Mouse (Mus musculus): ENCODE data around the gene Smarcad1. TPM values are rescaled to one million over a fixed set of nuclear protein-coding genes. Genes with fewer than 3 reads are reported as not detected.
A peak's percentile ranks its signal among the peaks of the same experiment; 100 is the strongest.
"Not testable (repeated sequence)": the region's sequence is repeated elsewhere in the genome, so short reads cannot be mapped to it uniquely, and the experiment has no call there.

The Smarcad1 gene
- polyA plus RNA-seq (2015; fragmentation: Nextera tagmentation; extraction: Ambion mirVana): 83.8 and 97.5 TPM in 2 replicates

DNA sequence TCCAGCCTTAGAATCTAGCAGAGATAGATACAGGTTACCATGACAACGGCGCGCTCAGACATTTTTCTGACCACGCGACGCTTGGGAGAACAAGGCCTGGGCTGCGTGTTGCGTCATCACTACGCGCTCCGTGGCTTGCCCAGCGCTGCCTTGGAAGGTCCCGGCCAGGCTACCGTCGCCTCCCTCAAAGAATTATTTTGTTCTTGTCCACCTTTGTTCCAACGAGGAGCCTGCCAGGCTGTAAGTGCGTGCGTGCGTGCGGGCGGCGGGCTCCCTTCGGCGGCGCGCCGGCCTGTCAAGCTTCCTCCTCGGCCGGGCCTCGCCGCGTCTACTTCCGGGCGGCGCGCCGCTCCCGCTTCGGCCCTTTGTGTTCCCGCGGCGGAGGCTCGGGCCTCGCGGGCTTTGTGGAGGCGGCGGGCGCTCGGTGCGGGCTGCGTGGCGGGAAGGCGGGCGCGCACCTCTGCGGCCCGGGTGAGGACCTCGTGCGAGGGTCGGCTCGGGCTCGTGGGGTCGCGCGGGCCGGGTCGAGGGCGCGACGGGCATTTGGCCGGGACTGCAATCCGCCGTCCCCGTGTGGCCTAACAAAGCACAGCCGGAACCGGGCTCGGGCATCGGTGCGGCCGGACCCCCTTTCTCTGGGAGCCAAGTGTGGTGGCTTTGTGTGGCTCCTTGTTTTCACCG, at the start of gene Smarcad1:
Smarcad1 (plus strand) TSS at position 93 of the 681 bp plus-strand sequence.
- H3K27me3 ChIP-seq: no peaks in the 10 kb centered on the region
- peak within 1 kb of the TSS; percentile 98 for H3K9ac ChIP-seq
- H3K4me3 ChIP-seq: peak within 1 kb of the TSS; percentile 78
- WGBS: under 1% methylated on average over 74 of the region's 81 CpGs
- peak; percentile 87 for ATAC-seq (ENCODE audit: insufficient number of reproducible peaks, insufficient read depth, low FRiP score, low TSS enrichment, low read depth)
- peaks cover 35% of the 10 kb centered on the region for H3K36me3 ChIP-seq
- H3K4me2 ChIP-seq: peak within 1 kb of the TSS; percentile 68
- H3K4me1 ChIP-seq: peaks cover 8% of the 10 kb centered on the region
- no peaks in the 10 kb centered on the region for H3K9me3 ChIP-seq
- H3K27ac ChIP-seq: peak within 1 kb of the TSS; percentile 97

DNA sequence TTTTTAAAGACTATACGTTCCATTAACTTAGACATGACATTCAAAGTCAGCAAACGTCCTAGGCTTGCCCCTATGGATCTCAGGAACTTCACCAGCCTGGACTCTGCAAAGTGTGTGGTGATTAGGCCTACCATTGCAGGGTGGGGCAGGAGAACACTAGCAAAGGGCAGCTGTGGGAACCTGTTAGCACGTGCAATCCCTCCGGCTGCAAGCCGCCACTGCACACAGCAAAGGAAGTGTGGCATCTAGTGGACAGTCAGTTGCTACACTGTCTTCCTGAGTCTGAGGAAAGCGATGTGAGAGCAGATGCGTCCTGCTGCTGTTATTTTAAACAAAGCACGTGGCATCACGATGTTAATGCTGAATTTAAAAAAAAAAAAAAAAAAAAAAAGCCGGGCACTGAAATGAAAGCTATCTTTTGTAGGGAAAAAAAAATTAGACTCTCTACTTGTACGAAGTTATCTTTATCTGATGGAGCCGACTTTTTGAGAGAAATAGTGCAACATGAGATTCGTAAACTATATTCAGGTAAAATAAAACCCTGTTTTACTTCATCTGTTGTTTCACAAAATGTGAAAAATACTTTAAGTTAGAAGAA, 45.5 kb upstream of the Smarcad1 start:
- Histone ChIP-seq H3K9me3 (no peaks in the 10 kb centered on the region), H3K27me3 (no peaks in the 10 kb centered on the region), H3K9ac (no peak overlapping the region), H3K4me3 (no peak overlapping the region), H3K36me3 (no peaks in the 10 kb centered on the region), H3K4me1 (no peaks in the 10 kb centered on the region), H3K27ac (no peak overlapping the region), H3K4me2 (no peak overlapping the region)
- ATAC-seq (ENCODE audit: insufficient number of reproducible peaks, insufficient read depth, low FRiP score, low TSS enrichment, low read depth): peak; percentile 26; the same call in 1 of the 2 replicates
- 38% methylated on average over 13 of the region's 13 CpGs for WGBS

DNA sequence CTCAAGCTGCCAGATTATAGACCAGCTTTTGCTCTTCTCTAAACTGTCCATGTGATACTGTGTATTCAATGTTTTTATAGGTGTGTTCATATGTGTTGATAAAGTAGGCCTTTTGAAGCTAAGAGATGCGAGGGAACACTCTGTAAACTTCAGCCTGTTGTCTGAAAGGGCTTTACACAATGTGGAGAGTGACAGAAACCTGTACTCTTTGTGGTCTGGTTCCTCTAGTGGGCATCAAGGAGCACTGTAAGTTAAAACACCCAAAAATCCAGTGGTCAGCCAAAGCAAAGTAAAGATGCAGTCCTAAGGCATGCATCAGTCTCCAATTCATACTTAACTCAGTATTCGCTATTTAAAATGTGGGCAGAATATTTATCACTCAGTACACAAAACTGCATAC, 44.6 kb upstream of the Smarcad1 start:
- 88% methylated on average over 2 of the region's 2 CpGs for WGBS
- H3K4me2 ChIP-seq: no peak overlapping the region
- H3K9me3 ChIP-seq: no peaks in the 10 kb centered on the region
- H3K27me3 ChIP-seq: no peaks in the 10 kb centered on the region
- no peak for ATAC-seq (ENCODE audit: insufficient number of reproducible peaks, insufficient read depth, low FRiP score, low TSS enrichment, low read depth)
- no peaks in the 10 kb centered on the region for H3K36me3 ChIP-seq
- H3K4me3 ChIP-seq: no peak overlapping the region
- H3K27ac ChIP-seq: no peak overlapping the region
- no peaks in the 10 kb centered on the region for H3K4me1 ChIP-seq
- no peak overlapping the region for H3K9ac ChIP-seq

DNA sequence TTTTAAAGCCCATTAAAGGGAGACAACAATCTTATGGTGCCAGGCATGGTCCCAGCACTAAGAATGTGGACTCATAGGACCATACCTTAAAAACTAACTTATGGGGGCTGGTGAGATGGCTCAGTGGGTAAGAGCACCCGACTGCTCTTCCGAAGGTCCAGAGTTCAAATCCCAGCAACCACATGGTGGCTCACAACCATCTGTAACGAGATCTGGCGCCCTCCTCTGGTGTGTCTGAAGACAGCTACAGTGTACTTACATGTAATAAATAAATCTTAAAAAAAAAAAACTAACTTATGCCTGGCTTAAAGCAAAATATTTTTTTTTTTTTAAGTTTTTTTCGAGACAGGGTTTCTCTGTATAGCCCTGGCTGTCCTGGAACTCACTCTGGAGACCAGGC, 41.6 kb upstream of the Smarcad1 start:
- H3K4me1 ChIP-seq; H3K9me3 ChIP-seq; ATAC-seq (ENCODE audit: insufficient number of reproducible peaks, insufficient read depth, low FRiP score, low TSS enrichment, low read depth); H3K36me3 ChIP-seq; H3K27ac ChIP-seq; H3K27me3 ChIP-seq; H3K4me3 ChIP-seq; H3K9ac ChIP-seq; H3K4me2 ChIP-seq: not testable (repeated sequence)
- WGBS: 70% methylated on average over 5 of the region's 5 CpGs

DNA sequence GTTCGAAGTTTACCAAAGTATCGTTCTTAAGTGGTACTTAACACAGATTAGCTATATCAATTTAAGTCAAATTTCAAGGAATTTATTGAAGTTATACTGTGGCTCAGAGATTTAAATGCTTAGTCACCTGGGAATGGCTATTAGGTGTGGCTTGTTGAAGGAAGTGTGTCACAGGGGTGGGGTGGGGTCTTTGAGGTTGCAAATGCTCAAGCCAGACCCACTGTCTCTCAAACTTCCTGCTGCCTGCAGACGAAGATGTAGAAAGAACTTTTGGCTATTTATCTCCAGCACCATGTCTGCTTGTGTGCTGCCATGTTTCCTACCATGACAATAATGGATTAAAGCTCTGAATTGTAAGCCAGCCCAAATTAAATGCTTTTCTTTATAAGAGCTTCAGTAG, 40.2 kb upstream of the Smarcad1 start:
- H3K9ac ChIP-seq: no peak overlapping the region
- H3K36me3 ChIP-seq: no peaks in the 10 kb centered on the region
- no peaks in the 10 kb centered on the region for H3K9me3 ChIP-seq
- H3K4me1 ChIP-seq: no peaks in the 10 kb centered on the region
- H3K4me3 ChIP-seq: no peak overlapping the region
- H3K27me3 ChIP-seq: no peaks in the 10 kb centered on the region
- no peak overlapping the region for H3K4me2 ChIP-seq
- H3K27ac ChIP-seq: no peak overlapping the region
- no peak for ATAC-seq (ENCODE audit: insufficient number of reproducible peaks, insufficient read depth, low FRiP score, low TSS enrichment, low read depth)
- 73% methylated on average over 3 of the region's 3 CpGs for WGBS

DNA sequence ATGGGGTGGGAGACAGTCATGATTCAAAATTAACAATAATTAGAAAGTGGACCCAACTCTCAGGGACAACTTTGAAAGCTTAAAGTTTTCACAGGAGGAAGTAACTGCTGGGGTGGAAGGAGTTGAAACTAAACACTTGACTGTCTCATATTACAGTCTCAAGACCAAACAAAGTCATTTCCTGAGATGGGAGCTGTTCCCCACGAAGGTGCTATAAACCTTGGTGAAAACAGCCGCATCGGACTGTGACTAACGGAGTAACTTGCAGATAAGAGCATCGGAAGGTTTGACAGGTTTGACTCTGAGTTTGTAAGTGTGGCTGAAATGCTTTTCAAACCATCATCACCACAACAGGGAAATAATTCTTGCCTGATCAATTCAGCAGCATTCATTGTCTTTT, 33.5 kb upstream of the Smarcad1 start:
- no peak overlapping the region for H3K27ac ChIP-seq
- H3K4me2 ChIP-seq: no peak overlapping the region
- no peak overlapping the region for H3K4me3 ChIP-seq
- ATAC-seq (ENCODE audit: insufficient number of reproducible peaks, insufficient read depth, low FRiP score, low TSS enrichment, low read depth): no peak
- no peak overlapping the region for H3K9ac ChIP-seq
- no peaks in the 10 kb centered on the region for H3K36me3 ChIP-seq
- H3K27me3 ChIP-seq: no peaks in the 10 kb centered on the region
- H3K4me1 ChIP-seq: no peaks in the 10 kb centered on the region
- WGBS: 51% methylated on average over 5 of the region's 5 CpGs
- H3K9me3 ChIP-seq: no peaks in the 10 kb centered on the region

- Histone ChIP-seq H3K4me3 (no peak overlapping the region), H3K9me3 (no peaks in the 10 kb centered on the region), H3K4me2 (no peak overlapping the region), H3K27me3 (no peaks in the 10 kb centered on the region), H3K9ac (no peak overlapping the region), H3K36me3 (no peaks in the 10 kb centered on the region), H3K27ac (no peak overlapping the region), H3K4me1 (no peaks in the 10 kb centered on the region)
- no peak for ATAC-seq (ENCODE audit: insufficient number of reproducible peaks, insufficient read depth, low FRiP score, low TSS enrichment, low read depth)
- 87% methylated on average over 5 of the region's 5 CpGs for WGBS
These were observed 30.9 kb upstream of the Smarcad1 start for GRCm38 (mm10) chr6:65011444-65011990.

DNA sequence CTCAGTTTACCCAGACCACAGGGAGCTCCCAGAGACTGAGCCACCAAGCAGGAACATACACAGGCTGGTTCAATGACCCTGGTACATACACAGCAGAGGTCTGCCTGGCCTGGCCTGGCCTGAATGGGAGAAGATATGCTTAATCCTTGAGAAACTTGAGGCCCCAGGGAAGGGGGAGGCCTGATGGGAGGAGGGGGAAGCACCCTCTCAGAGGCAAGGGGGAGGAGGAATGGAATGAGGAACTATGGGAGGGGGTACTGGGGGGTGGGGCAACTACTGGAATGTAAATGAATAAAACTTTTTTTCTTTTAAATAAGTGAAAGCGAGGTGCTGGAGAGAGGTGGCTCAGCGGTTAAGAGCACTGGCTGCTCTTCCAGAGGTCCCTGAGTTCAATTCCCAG, 30.2 kb upstream of the Smarcad1 start:
- Histone ChIP-seq H3K4me1 (no peaks in the 10 kb centered on the region), H3K4me2 (no peak overlapping the region), H3K36me3 (no peaks in the 10 kb centered on the region), H3K9me3 (no peaks in the 10 kb centered on the region), H3K9ac (no peak overlapping the region), H3K27ac (no peak overlapping the region), H3K4me3 (no peak overlapping the region), H3K27me3 (no peaks in the 10 kb centered on the region)
- ATAC-seq (ENCODE audit: insufficient number of reproducible peaks, insufficient read depth, low FRiP score, low TSS enrichment, low read depth): no peak
- 92% methylated on average over 2 of the region's 2 CpGs for WGBS

- Histone ChIP-seq H3K9ac (no peak overlapping the region), H3K27me3 (no peaks in the 10 kb centered on the region), H3K4me3 (no peak overlapping the region), H3K4me1 (no peaks in the 10 kb centered on the region), H3K4me2 (no peak overlapping the region), H3K27ac (no peak overlapping the region), H3K36me3 (no peaks in the 10 kb centered on the region), H3K9me3 (no peaks in the 10 kb centered on the region)
- ATAC-seq (ENCODE audit: insufficient number of reproducible peaks, insufficient read depth, low FRiP score, low TSS enrichment, low read depth): no peak
- 91% methylated on average over 10 of the region's 10 CpGs for WGBS
These were observed 24.8 kb upstream of the Smarcad1 start for GRCm38 (mm10) chr6:65017566-65017965.

GRCm38 (mm10) chr6:65018966-65019365, 23.4 kb upstream of the Smarcad1 start:
- 88% methylated on average over 5 of the region's 5 CpGs for WGBS
- H3K27me3 ChIP-seq; H3K36me3 ChIP-seq; ATAC-seq (ENCODE audit: insufficient number of reproducible peaks, insufficient read depth, low FRiP score, low TSS enrichment, low read depth); H3K4me1 ChIP-seq; H3K9me3 ChIP-seq; H3K4me3 ChIP-seq; H3K4me2 ChIP-seq; H3K9ac ChIP-seq; H3K27ac ChIP-seq: not testable (repeated sequence)

- Histone ChIP-seq H3K4me3 (no peak overlapping the region), H3K27me3 (no peaks in the 10 kb centered on the region), H3K9me3 (no peaks in the 10 kb centered on the region), H3K9ac (no peak overlapping the region), H3K36me3 (no peaks in the 10 kb centered on the region), H3K4me1 (no peaks in the 10 kb centered on the region), H3K27ac (no peak overlapping the region), H3K4me2 (no peak overlapping the region)
- 10% methylated on average over 4 of the region's 4 CpGs for WGBS
- no peak for ATAC-seq (ENCODE audit: insufficient number of reproducible peaks, insufficient read depth, low FRiP score, low TSS enrichment, low read depth)
These were observed 20.5 kb upstream of the Smarcad1 start for GRCm38 (mm10) chr6:65021883-65022282.

DNA sequence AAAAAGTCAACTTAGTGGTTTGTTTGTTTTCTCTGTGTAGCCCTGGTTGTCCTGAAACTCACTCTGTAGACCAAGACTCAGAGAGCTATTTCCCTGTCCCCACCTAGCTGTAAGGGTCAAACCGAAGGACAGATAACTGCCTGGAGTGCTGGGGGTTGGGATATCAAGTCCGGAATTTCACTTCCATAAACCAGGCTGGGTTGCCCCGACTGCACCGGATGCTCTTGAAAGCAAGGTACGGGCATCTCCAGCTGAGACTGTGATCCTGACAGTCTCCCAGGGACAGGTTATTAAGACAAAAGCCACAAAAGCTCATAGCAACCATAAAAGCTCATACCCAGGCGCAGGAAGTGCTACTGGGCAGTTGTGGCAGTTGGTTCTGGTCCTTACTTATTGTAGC, 19.3 kb upstream of the Smarcad1 start:
- ATAC-seq (ENCODE audit: insufficient number of reproducible peaks, insufficient read depth, low FRiP score, low TSS enrichment, low read depth): no peak
- WGBS: 80% methylated on average over 6 of the region's 6 CpGs

More for the DNA sequence above, 19.3 kb upstream of the Smarcad1 start:
- no peak overlapping the region for H3K27ac ChIP-seq
- H3K4me1 ChIP-seq: no peaks in the 10 kb centered on the region
- H3K9ac ChIP-seq: no peak overlapping the region
- no peaks in the 10 kb centered on the region for H3K36me3 ChIP-seq
- H3K4me3 ChIP-seq: no peak overlapping the region
- no peaks in the 10 kb centered on the region for H3K9me3 ChIP-seq
- H3K27me3 ChIP-seq: no peaks in the 10 kb centered on the region
- H3K4me2 ChIP-seq: no peak overlapping the region

All from embryonic facial prominence, embryonic 13.5 days (tissue).